Mouse (Mus musculus): ENCODE measurements around the gene Cdk12. TPM values are rescaled to one million over a fixed set of nuclear protein-coding genes. Genes with fewer than 3 reads are reported as not detected.
"Not testable (repeated sequence)": the region's sequence is repeated elsewhere in the genome, so short reads cannot be mapped to it uniquely, and the experiment has no call there.

The Cdk12 gene
- 18.1 and 18.6 TPM in 2 replicates for polyA plus RNA-seq (2012; rRNA removed)

GRCm38 (mm10) chr11:98202641-98203350 is at the start of gene Cdk12:
Gene Cdk12 (plus strand): TSS chr11:98203059.
- Histone ChIP-seq H3K27ac (ENCODE audit: insufficient read depth, low read length) (peak within 1 kb of the TSS; percentile 99), H3K4me1 (ENCODE audit: control insufficient read depth, insufficient read depth, low read length) (no peaks in the 10 kb centered on the region), H3K4me3 (ENCODE audit: insufficient read depth, low read length) (peak within 1 kb of the TSS; percentile 84)
- TF ChIP-seq CTCF (IDR thresholded peaks at IDR 0.05; ENCODE audit: extremely low read depth, insufficient read depth, low read length) (no peak), POLR2A (IDR thresholded peaks at IDR 0.05; ENCODE audit: extremely low read depth, insufficient read depth, low read length) (peak; percentile 93)

- Histone ChIP-seq H3K27ac (ENCODE audit: insufficient read depth, low read length) (no peak overlapping the region), H3K4me3 (ENCODE audit: insufficient read depth, low read length) (no peak overlapping the region), H3K4me1 (ENCODE audit: control insufficient read depth, insufficient read depth, low read length) (no peaks in the 10 kb centered on the region)
- TF ChIP-seq POLR2A (IDR thresholded peaks at IDR 0.05; ENCODE audit: extremely low read depth, insufficient read depth, low read length) (no peak), CTCF (IDR thresholded peaks at IDR 0.05; ENCODE audit: extremely low read depth, insufficient read depth, low read length) (no peak)
Measured at GRCm38 (mm10) chr11:98155094-98155493, 47.8 kb upstream of the Cdk12 start.

GRCm38 (mm10) chr11:98168400-98168799 is 34.5 kb upstream of the Cdk12 start:
- TF ChIP-seq CTCF (IDR thresholded peaks at IDR 0.05; ENCODE audit: extremely low read depth, insufficient read depth, low read length) (no peak), POLR2A (IDR thresholded peaks at IDR 0.05; ENCODE audit: extremely low read depth, insufficient read depth, low read length) (no peak)
- Histone ChIP-seq H3K4me3 (ENCODE audit: insufficient read depth, low read length) (no peak overlapping the region), H3K27ac (ENCODE audit: insufficient read depth, low read length) (no peak overlapping the region), H3K4me1 (ENCODE audit: control insufficient read depth, insufficient read depth, low read length) (no peaks in the 10 kb centered on the region)

GRCm38 (mm10) chr11:98182149-98182548 is 20.7 kb upstream of the Cdk12 start:
- not testable (repeated sequence) for H3K27ac ChIP-seq (ENCODE audit: insufficient read depth, low read length); H3K4me3 ChIP-seq (ENCODE audit: insufficient read depth, low read length); H3K4me1 ChIP-seq (ENCODE audit: control insufficient read depth, insufficient read depth, low read length)

GRCm38 (mm10) chr11:98187640-98188395 is 15.0 kb upstream of the Cdk12 start:
- TF ChIP-seq POLR2A (IDR thresholded peaks at IDR 0.05; ENCODE audit: extremely low read depth, insufficient read depth, low read length) (no peak), CTCF (IDR thresholded peaks at IDR 0.05; ENCODE audit: extremely low read depth, insufficient read depth, low read length) (no peak)
- Histone ChIP-seq H3K27ac (ENCODE audit: insufficient read depth, low read length) (no peak overlapping the region), H3K4me3 (ENCODE audit: insufficient read depth, low read length) (no peak overlapping the region), H3K4me1 (ENCODE audit: control insufficient read depth, insufficient read depth, low read length) (0 out of 2 replicates have a peak, but pooled peaks cover 2% of the 10 kb centered on the region)

GRCm38 (mm10) chr11:98190820-98191219 is 12.0 kb upstream of the Cdk12 start:
- 0 out of 2 replicates have a peak, but pooled peaks cover 2% of the 10 kb centered on the region for H3K4me1 ChIP-seq (ENCODE audit: control insufficient read depth, insufficient read depth, low read length)
- TF ChIP-seq CTCF (IDR thresholded peaks at IDR 0.05; ENCODE audit: extremely low read depth, insufficient read depth, low read length), result no peak
- no peak for TF ChIP-seq POLR2A (IDR thresholded peaks at IDR 0.05; ENCODE audit: extremely low read depth, insufficient read depth, low read length)
- no peak overlapping the region for H3K4me3 ChIP-seq (ENCODE audit: insufficient read depth, low read length)
- H3K27ac ChIP-seq (ENCODE audit: insufficient read depth, low read length), result no peak overlapping the region

GRCm38 (mm10) chr11:98192901-98193805 is 9.7 kb upstream of the Cdk12 start, which contains the start of gene Med1:
Gene Med1 (minus strand): TSS chr11:98193293.
- H3K4me1 ChIP-seq (ENCODE audit: control insufficient read depth, insufficient read depth, low read length), result 0 out of 2 replicates have a peak, but pooled peaks cover 2% of the 10 kb centered on the region
- peak; percentile 88 for TF ChIP-seq POLR2A (IDR thresholded peaks at IDR 0.05; ENCODE audit: extremely low read depth, insufficient read depth, low read length)
- TF ChIP-seq CTCF (IDR thresholded peaks at IDR 0.05; ENCODE audit: extremely low read depth, insufficient read depth, low read length), result no peak
- peak within 1 kb of the TSS; percentile 57 for H3K4me3 ChIP-seq (ENCODE audit: insufficient read depth, low read length)
- H3K27ac ChIP-seq (ENCODE audit: insufficient read depth, low read length), result 0 out of 2 replicates have a peak within 1 kb of the TSS, but pooled peaks have one; percentile 35

GRCm38 (mm10) chr11:98201791-98202640 is 843 bp upstream of the Cdk12 start:
- Histone ChIP-seq H3K27ac (ENCODE audit: insufficient read depth, low read length) (0 out of 2 replicates have a peak overlapping the region, but pooled peaks have one; percentile 32), H3K4me3 (ENCODE audit: insufficient read depth, low read length) (peak overlapping the region; percentile 84), H3K4me1 (ENCODE audit: control insufficient read depth, insufficient read depth, low read length) (no peaks in the 10 kb centered on the region)
- TF ChIP-seq CTCF (IDR thresholded peaks at IDR 0.05; ENCODE audit: extremely low read depth, insufficient read depth, low read length) (no peak), POLR2A (IDR thresholded peaks at IDR 0.05; ENCODE audit: extremely low read depth, insufficient read depth, low read length) (no peak)

Data from cortical plate, adult 2 months (tissue).